Mouse (Mus musculus): Measurements from ENCODE around the gene Serpine1. TPM values are rescaled to one million over a fixed set of nuclear protein-coding genes. Genes with fewer than 3 reads are reported as not detected.
"Not testable (repeated sequence)": the region's sequence is repeated elsewhere in the genome, so short reads cannot be mapped to it uniquely, and the experiment has no call there.

Gene Serpine1
- polyA plus RNA-seq (2016; fragmentation: Nextera tagmentation; extraction: Ambion mirVana): 0.36 and 0.39 TPM in 2 replicates

- peak; percentile 86 for DNase-seq (ENCODE audit: low spot score)
- H3K27ac ChIP-seq: peak within 1 kb of the TSS; percentile 85
- WGBS: 26% methylated on average over 23 of the region's 23 CpGs
Measured at GRCm38 (mm10) chr5:137072079-137072960, at the start of gene Serpine1. Gene Serpine1 (minus strand): TSS chr5:137072268.

GRCm38 (mm10) chr5:137121280-137121679 is 49.2 kb upstream of the Serpine1 start:
- WGBS: 78% methylated on average over 4 of the region's 4 CpGs
- Histone ChIP-seq H3K27ac (no peak overlapping the region), H3K9me3 (replicated peaks) (no peaks in the 10 kb centered on the region), H3K27me3 (ENCODE audit: low read depth, poor library complexity, severe bottlenecking) (no peaks in the 10 kb centered on the region), H3K4me3 (no peak overlapping the region), H3K4me1 (peaks cover 11% of the 10 kb centered on the region), H3K36me3 (no peaks in the 10 kb centered on the region)
- DNase-seq (ENCODE audit: low spot score): no peak

More at GRCm38 (mm10) chr5:137072079-137072960, at the start of gene Serpine1:
- H3K9me3 ChIP-seq (replicated peaks): no peaks in the 10 kb centered on the region
- H3K4me1 ChIP-seq: peaks cover 38% of the 10 kb centered on the region
- H3K27me3 ChIP-seq (ENCODE audit: low read depth, poor library complexity, severe bottlenecking): no peaks in the 10 kb centered on the region
- no peaks in the 10 kb centered on the region for H3K36me3 ChIP-seq
- H3K4me3 ChIP-seq: peak within 1 kb of the TSS; percentile 44

DNA sequence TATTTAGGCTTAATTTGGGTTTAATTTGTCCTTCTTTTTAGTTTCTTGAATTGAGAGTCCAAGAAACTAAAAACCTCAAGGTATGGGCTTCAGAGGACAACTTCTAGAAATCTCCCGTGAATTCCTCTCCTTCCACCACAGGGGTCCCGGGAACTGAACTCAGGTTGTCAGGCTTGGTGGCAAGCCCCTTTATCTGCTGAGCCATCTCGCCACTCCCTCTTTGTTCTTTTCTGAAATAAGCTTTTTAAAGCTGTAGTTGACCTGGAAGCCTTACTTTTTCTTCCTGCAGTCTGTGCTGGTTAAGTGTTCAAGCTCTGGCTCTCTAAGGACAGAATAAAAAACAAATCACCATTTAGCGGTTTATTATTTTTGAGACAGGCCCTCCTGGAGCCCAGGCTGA is 46.8 kb upstream of the Serpine1 start:
- Histone ChIP-seq H3K27me3 (ENCODE audit: low read depth, poor library complexity, severe bottlenecking) (no peaks in the 10 kb centered on the region), H3K4me3 (no peak overlapping the region), H3K27ac (no peak overlapping the region), H3K9me3 (replicated peaks) (no peaks in the 10 kb centered on the region), H3K4me1 (peaks cover 25% of the 10 kb centered on the region), H3K36me3 (peaks cover 14% of the 10 kb centered on the region)
- no peak for DNase-seq (ENCODE audit: low spot score)
- WGBS: 85% methylated on average over 4 of the region's 4 CpGs

DNA sequence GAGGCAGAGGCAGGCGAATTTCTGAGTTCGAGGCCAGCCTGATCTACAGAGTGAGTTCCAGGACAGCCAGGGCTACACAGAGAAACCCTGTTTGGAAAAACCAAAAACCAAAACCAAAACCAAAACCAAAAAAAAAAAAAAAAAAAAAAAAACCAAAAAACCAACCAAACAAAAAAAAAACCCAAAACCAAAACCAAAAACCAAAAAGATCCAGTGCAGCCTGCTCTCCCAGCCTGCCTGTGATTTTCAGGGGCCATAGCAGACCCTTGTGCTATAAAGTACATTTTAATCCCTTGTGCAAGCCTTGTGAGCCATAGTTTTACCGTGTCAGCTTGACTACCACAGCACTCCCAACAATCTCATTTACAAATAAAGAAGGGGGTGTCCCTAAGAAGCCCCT is 45.9 kb upstream of the Serpine1 start:
- H3K4me3 ChIP-seq; DNase-seq (ENCODE audit: low spot score); H3K27me3 ChIP-seq (ENCODE audit: low read depth, poor library complexity, severe bottlenecking); H3K27ac ChIP-seq; H3K9me3 ChIP-seq (replicated peaks): not testable (repeated sequence)
- Histone ChIP-seq H3K36me3 (peaks cover 22% of the 10 kb centered on the region), H3K4me1 (peaks cover 24% of the 10 kb centered on the region)
- WGBS: 91% methylated on average over 3 of the region's 3 CpGs

GRCm38 (mm10) chr5:137116987-137117386 is 44.9 kb upstream of the Serpine1 start:
- H3K27ac ChIP-seq: no peak overlapping the region

DNA sequence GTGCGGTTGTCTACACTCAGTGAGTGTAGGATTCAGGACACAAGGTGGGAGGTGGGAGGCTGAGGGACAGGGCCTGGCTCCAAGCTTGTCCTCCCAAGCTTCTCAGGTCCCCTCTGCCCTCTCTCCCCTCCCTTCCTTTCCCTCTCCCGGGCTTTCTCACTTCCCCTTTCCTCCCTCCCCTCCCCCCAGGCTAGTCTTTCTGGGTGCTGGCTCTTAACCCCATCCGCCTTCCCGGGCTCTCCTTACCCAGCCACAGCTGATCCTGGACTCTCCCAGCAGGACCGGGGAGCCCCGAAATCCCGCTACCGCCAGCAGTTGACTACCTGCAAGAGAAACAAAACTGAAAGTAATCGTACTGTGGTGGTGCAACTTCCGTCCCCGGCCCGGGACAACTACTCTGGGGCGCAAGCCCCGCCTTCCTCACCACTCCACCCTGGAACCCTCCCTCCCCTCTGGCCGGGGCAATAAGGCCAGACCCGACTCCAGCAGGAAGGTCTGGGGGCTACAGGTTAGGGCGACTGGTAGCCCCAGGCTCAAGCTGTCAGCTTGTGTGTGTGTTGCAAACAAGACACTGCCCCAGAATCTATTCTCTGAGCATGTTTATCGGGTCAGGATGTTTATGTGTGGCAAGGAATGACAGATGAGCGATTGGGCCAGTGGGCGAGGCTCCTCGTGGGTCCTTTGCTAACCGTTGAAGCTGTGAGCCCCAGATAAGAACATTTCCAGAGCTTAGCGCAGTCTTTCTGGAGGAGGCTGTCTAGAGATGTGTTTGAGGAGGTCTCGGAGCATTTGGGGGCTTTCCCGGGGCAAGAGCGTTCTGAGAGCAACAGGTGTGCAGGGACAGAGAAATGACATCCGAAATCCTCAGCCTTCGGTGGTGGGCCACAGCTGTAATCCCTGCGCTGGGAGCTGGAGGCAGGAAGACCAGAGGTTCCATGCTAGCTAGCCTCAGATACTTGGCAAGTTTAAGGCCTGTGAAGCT is 44.1 kb upstream of the Serpine1 start, which contains the start of gene Trim56:
Trim56 (minus strand) TSS at position 344 of the 982 bp plus-strand sequence.
- no peaks in the 10 kb centered on the region; the same call in 1 of the 2 replicates for H3K9me3 ChIP-seq (replicated peaks)
- DNase-seq (ENCODE audit: low spot score): peak; percentile 74
- H3K4me3 ChIP-seq: peak within 1 kb of the TSS; percentile 64
- WGBS: 10% methylated on average over 29 of the region's 29 CpGs
- peaks cover 18% of the 10 kb centered on the region for H3K4me1 ChIP-seq
- H3K27ac ChIP-seq: peak within 1 kb of the TSS; percentile 92
- H3K36me3 ChIP-seq: peaks cover 38% of the 10 kb centered on the region
- no peaks in the 10 kb centered on the region for H3K27me3 ChIP-seq (ENCODE audit: low read depth, poor library complexity, severe bottlenecking)

More at GRCm38 (mm10) chr5:137116987-137117386, 44.9 kb upstream of the Serpine1 start:
- Histone ChIP-seq H3K9me3 (replicated peaks) (no peaks in the 10 kb centered on the region; the same call in 1 of the 2 replicates), H3K4me3 (no peak overlapping the region), H3K36me3 (peaks cover 32% of the 10 kb centered on the region), H3K27me3 (ENCODE audit: low read depth, poor library complexity, severe bottlenecking) (no peaks in the 10 kb centered on the region), H3K4me1 (peaks cover 18% of the 10 kb centered on the region)
- DNase-seq (ENCODE audit: low spot score): no peak
- 90% methylated on average over 2 of the region's 2 CpGs for whole genome bisulfite sequencing

DNA sequence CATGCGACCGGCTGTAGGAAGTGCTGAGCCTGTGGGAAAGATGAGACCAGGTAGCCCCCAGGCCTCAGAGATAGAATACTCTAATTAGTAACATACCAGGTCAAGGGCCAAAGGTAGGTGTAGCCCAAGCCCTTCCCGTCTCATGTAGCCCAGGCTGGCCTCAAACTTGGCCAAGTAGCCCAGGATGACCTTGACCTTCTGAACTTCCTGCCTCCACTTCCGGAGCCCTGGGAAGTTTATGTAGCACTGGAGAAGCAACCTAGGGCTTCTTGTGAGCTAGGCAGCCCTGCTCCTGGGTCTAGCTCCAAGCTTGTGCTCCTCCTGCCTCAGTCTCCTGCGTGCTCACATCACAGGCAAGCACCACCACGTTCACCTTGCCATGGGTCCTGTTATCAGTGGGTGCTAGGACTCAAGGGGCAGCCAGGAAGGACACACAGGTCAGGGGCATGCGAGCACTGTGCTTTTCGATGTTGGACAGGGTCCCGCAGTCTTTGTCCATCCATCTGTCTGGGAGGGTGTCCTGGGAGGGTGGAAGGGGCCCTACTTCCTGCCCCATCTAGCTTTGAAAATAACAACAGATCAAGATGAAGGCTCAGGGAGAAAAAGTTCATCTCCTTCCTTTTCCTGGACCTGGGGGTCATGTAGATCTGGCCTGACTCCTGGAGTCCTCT is 43.0 kb upstream of the Serpine1 start:
- Histone ChIP-seq H3K36me3 (peaks cover 44% of the 10 kb centered on the region), H3K27me3 (ENCODE audit: low read depth, poor library complexity, severe bottlenecking) (no peaks in the 10 kb centered on the region), H3K4me1 (peaks cover 18% of the 10 kb centered on the region), H3K27ac (peak overlapping the region; percentile 92), H3K9me3 (replicated peaks) (no peaks in the 10 kb centered on the region; the same call in 1 of the 2 replicates), H3K4me3 (peak overlapping the region; percentile 64)
- DNase-seq (ENCODE audit: low spot score): no peak
- 86% methylated on average over 9 of the region's 9 CpGs for WGBS

GRCm38 (mm10) chr5:137111542-137112408 is 39.7 kb upstream of the Serpine1 start:
- Histone ChIP-seq H3K4me1 (peaks cover 18% of the 10 kb centered on the region), H3K4me3 (no peak overlapping the region), H3K27ac (no peak overlapping the region), H3K36me3 (peaks cover 44% of the 10 kb centered on the region), H3K27me3 (ENCODE audit: low read depth, poor library complexity, severe bottlenecking) (no peaks in the 10 kb centered on the region), H3K9me3 (replicated peaks) (no peaks in the 10 kb centered on the region; the same call in 1 of the 2 replicates)
- DNase-seq (ENCODE audit: low spot score): no peak
- 86% methylated on average over 5 of the region's 5 CpGs for WGBS

- Histone ChIP-seq H3K27ac (no peak overlapping the region), H3K4me3 (no peak overlapping the region), H3K4me1 (peaks cover 12% of the 10 kb centered on the region), H3K36me3 (peaks cover 44% of the 10 kb centered on the region), H3K27me3 (ENCODE audit: low read depth, poor library complexity, severe bottlenecking) (no peaks in the 10 kb centered on the region), H3K9me3 (replicated peaks) (no peaks in the 10 kb centered on the region; the same call in 1 of the 2 replicates)
- 91% methylated on average over 12 of the region's 12 CpGs for WGBS
- no peak for DNase-seq (ENCODE audit: low spot score)
Measured at GRCm38 (mm10) chr5:137110863-137111262, 38.8 kb upstream of the Serpine1 start.

GRCm38 (mm10) chr5:137109941-137110593 is 38.0 kb upstream of the Serpine1 start:
- H3K27me3 ChIP-seq (ENCODE audit: low read depth, poor library complexity, severe bottlenecking): no peaks in the 10 kb centered on the region
- H3K27ac ChIP-seq: no peak overlapping the region
- H3K9me3 ChIP-seq (replicated peaks): no peaks in the 10 kb centered on the region; the same call in 1 of the 2 replicates
- H3K4me1 ChIP-seq: peaks cover 4% of the 10 kb centered on the region
- no peak overlapping the region for H3K4me3 ChIP-seq
- H3K36me3 ChIP-seq: peaks cover 42% of the 10 kb centered on the region
- DNase-seq (ENCODE audit: low spot score): no peak
- 52% methylated on average over 25 of the region's 25 CpGs for WGBS

- no peak overlapping the region for H3K4me3 ChIP-seq
- DNase-seq (ENCODE audit: low spot score): no peak
- WGBS: 70% methylated on average over 6 of the region's 6 CpGs
- no peaks in the 10 kb centered on the region for H3K4me1 ChIP-seq
- H3K36me3 ChIP-seq: peaks cover 23% of the 10 kb centered on the region
- H3K27ac ChIP-seq: no peak overlapping the region
- no peaks in the 10 kb centered on the region for H3K9me3 ChIP-seq (replicated peaks)
- H3K27me3 ChIP-seq (ENCODE audit: low read depth, poor library complexity, severe bottlenecking): no peaks in the 10 kb centered on the region
Measured at GRCm38 (mm10) chr5:137108111-137108510, 36.0 kb upstream of the Serpine1 start.
